Mouse (Mus musculus): ENCODE data around the gene Pip5k1b. TPM values are rescaled to one million over a fixed set of nuclear protein-coding genes. Genes with fewer than 3 reads are reported as not detected.

Gene Pip5k1b
- polyA plus RNA-seq, 1 experiment = 23.3 TPM

- H3K36me3 ChIP-seq (ENCODE audit: control insufficient read depth, insufficient read depth, low read length) = no peaks in the 10 kb centered on the region
- H3K4me1 ChIP-seq (ENCODE audit: control insufficient read depth, insufficient read depth, insufficient read length, low read length) = peaks cover 8% of the 10 kb centered on the region
- no peak for TF ChIP-seq POLR2A (IDR thresholded peaks at IDR 0.05; ENCODE audit: low read depth, low read length)
- no peak for TF ChIP-seq CTCF (IDR thresholded peaks at IDR 0.05; ENCODE audit: extremely low read depth, insufficient read length, insufficient replicate concordance, low read depth, low read length)
- no peak overlapping the region for H3K27ac ChIP-seq (ENCODE audit: insufficient read depth, low read depth, low read length)
- WGBS = 31% methylated on average over 3 of the region's 3 CpGs
- H3K4me3 ChIP-seq (ENCODE audit: low read depth, low read length) = no peak overlapping the region
- H3K27me3 ChIP-seq (ENCODE audit: control insufficient read depth, insufficient read depth, low read length) = no peaks in the 10 kb centered on the region
Measured at GRCm38 (mm10) chr19:24418030-24418429, 137.6 kb downstream of the Pip5k1b start.

- Histone ChIP-seq H3K27me3 (ENCODE audit: control insufficient read depth, insufficient read depth, low read length) (no peaks in the 10 kb centered on the region), H3K4me3 (ENCODE audit: low read depth, low read length) (no peak overlapping the region), H3K27ac (ENCODE audit: insufficient read depth, low read depth, low read length) (no peak overlapping the region), H3K4me1 (ENCODE audit: control insufficient read depth, insufficient read depth, insufficient read length, low read length) (peaks cover 8% of the 10 kb centered on the region), H3K36me3 (ENCODE audit: control insufficient read depth, insufficient read depth, low read length) (no peaks in the 10 kb centered on the region)
- no peak for TF ChIP-seq CTCF (IDR thresholded peaks at IDR 0.05; ENCODE audit: extremely low read depth, insufficient read length, insufficient replicate concordance, low read depth, low read length)
- TF ChIP-seq POLR2A (IDR thresholded peaks at IDR 0.05; ENCODE audit: low read depth, low read length) = no peak
- 78% methylated on average over 3 of the region's 3 CpGs for WGBS
Measured at GRCm38 (mm10) chr19:24417659-24418004, 138.0 kb downstream of the Pip5k1b start.

GRCm38 (mm10) chr19:24416975-24417658 lies 138.6 kb downstream of the Pip5k1b start:
- WGBS = 82% methylated on average over 9 of the region's 9 CpGs
- Histone ChIP-seq H3K4me3 (ENCODE audit: low read depth, low read length) (no peak overlapping the region), H3K4me1 (ENCODE audit: control insufficient read depth, insufficient read depth, insufficient read length, low read length) (peaks cover 8% of the 10 kb centered on the region), H3K36me3 (ENCODE audit: control insufficient read depth, insufficient read depth, low read length) (no peaks in the 10 kb centered on the region), H3K27ac (ENCODE audit: insufficient read depth, low read depth, low read length) (no peak overlapping the region), H3K27me3 (ENCODE audit: control insufficient read depth, insufficient read depth, low read length) (no peaks in the 10 kb centered on the region)
- no peak for TF ChIP-seq POLR2A (IDR thresholded peaks at IDR 0.05; ENCODE audit: low read depth, low read length)
- no peak for TF ChIP-seq CTCF (IDR thresholded peaks at IDR 0.05; ENCODE audit: extremely low read depth, insufficient read length, insufficient replicate concordance, low read depth, low read length)

GRCm38 (mm10) chr19:24415778-24416621 lies 139.7 kb downstream of the Pip5k1b start:
- H3K27ac ChIP-seq (ENCODE audit: insufficient read depth, low read depth, low read length) = no peak overlapping the region
- WGBS = 35% methylated on average over 8 of the region's 8 CpGs
- peaks cover 8% of the 10 kb centered on the region for H3K4me1 ChIP-seq (ENCODE audit: control insufficient read depth, insufficient read depth, insufficient read length, low read length)
- no peaks in the 10 kb centered on the region for H3K27me3 ChIP-seq (ENCODE audit: control insufficient read depth, insufficient read depth, low read length)
- TF ChIP-seq CTCF (IDR thresholded peaks at IDR 0.05; ENCODE audit: extremely low read depth, insufficient read length, insufficient replicate concordance, low read depth, low read length) (no peak), POLR2A (IDR thresholded peaks at IDR 0.05; ENCODE audit: low read depth, low read length) (no peak)
- H3K4me3 ChIP-seq (ENCODE audit: low read depth, low read length) = no peak overlapping the region
- no peaks in the 10 kb centered on the region for H3K36me3 ChIP-seq (ENCODE audit: control insufficient read depth, insufficient read depth, low read length)

GRCm38 (mm10) chr19:24408863-24409564 lies 146.7 kb downstream of the Pip5k1b start:
- Histone ChIP-seq H3K27ac (ENCODE audit: insufficient read depth, low read depth, low read length) (no peak overlapping the region), H3K27me3 (ENCODE audit: control insufficient read depth, insufficient read depth, low read length) (no peaks in the 10 kb centered on the region), H3K36me3 (ENCODE audit: control insufficient read depth, insufficient read depth, low read length) (no peaks in the 10 kb centered on the region), H3K4me1 (ENCODE audit: control insufficient read depth, insufficient read depth, insufficient read length, low read length) (no peaks in the 10 kb centered on the region), H3K4me3 (ENCODE audit: low read depth, low read length) (no peak overlapping the region)
- 87% methylated on average over 11 of the region's 11 CpGs for WGBS
- TF ChIP-seq POLR2A (IDR thresholded peaks at IDR 0.05; ENCODE audit: low read depth, low read length) = no peak
- TF ChIP-seq CTCF (IDR thresholded peaks at IDR 0.05; ENCODE audit: extremely low read depth, insufficient read length, insufficient replicate concordance, low read depth, low read length) = no peak

GRCm38 (mm10) chr19:24404716-24405115 lies 151.0 kb downstream of the Pip5k1b start:
- WGBS = 86% methylated on average over 3 of the region's 3 CpGs
- Histone ChIP-seq H3K27me3 (ENCODE audit: control insufficient read depth, insufficient read depth, low read length) (no peaks in the 10 kb centered on the region), H3K27ac (ENCODE audit: insufficient read depth, low read depth, low read length) (no peak overlapping the region), H3K36me3 (ENCODE audit: control insufficient read depth, insufficient read depth, low read length) (no peaks in the 10 kb centered on the region; the same call in 1 of the 2 replicates), H3K4me1 (ENCODE audit: control insufficient read depth, insufficient read depth, insufficient read length, low read length) (no peaks in the 10 kb centered on the region), H3K4me3 (ENCODE audit: low read depth, low read length) (no peak overlapping the region)
- TF ChIP-seq CTCF (IDR thresholded peaks at IDR 0.05; ENCODE audit: extremely low read depth, insufficient read length, insufficient replicate concordance, low read depth, low read length) (no peak), POLR2A (IDR thresholded peaks at IDR 0.05; ENCODE audit: low read depth, low read length) (no peak)

GRCm38 (mm10) chr19:24403245-24403644 lies 152.4 kb downstream of the Pip5k1b start:
- H3K27ac ChIP-seq (ENCODE audit: insufficient read depth, low read depth, low read length) = no peak overlapping the region
- no peak overlapping the region for H3K4me3 ChIP-seq (ENCODE audit: low read depth, low read length)
- no peak for TF ChIP-seq POLR2A (IDR thresholded peaks at IDR 0.05; ENCODE audit: low read depth, low read length)
- no peak for TF ChIP-seq CTCF (IDR thresholded peaks at IDR 0.05; ENCODE audit: extremely low read depth, insufficient read length, insufficient replicate concordance, low read depth, low read length)
- WGBS = 89% methylated on average over 6 of the region's 6 CpGs
- no peaks in the 10 kb centered on the region for H3K27me3 ChIP-seq (ENCODE audit: control insufficient read depth, insufficient read depth, low read length)
- no peaks in the 10 kb centered on the region for H3K4me1 ChIP-seq (ENCODE audit: control insufficient read depth, insufficient read depth, insufficient read length, low read length)
- H3K36me3 ChIP-seq (ENCODE audit: control insufficient read depth, insufficient read depth, low read length) = no peaks in the 10 kb centered on the region; the same call in 1 of the 2 replicates

Measured in small intestine, adult 2 months (tissue).